Mouse (Mus musculus) brain, adult 2 months (tissue): ENCODE results near the gene Leap2.
"Not testable (repeated sequence)": the region's sequence is repeated elsewhere in the genome, so short reads cannot be mapped to it uniquely, and the experiment has no call there.

Experiments used
- DNase-seq: peaks from one replicate; pipeline ENCODE4 v3.0.0; 2011; ENCODE audit warnings: low read depth, low spot score

The Leap2 gene

DNA sequence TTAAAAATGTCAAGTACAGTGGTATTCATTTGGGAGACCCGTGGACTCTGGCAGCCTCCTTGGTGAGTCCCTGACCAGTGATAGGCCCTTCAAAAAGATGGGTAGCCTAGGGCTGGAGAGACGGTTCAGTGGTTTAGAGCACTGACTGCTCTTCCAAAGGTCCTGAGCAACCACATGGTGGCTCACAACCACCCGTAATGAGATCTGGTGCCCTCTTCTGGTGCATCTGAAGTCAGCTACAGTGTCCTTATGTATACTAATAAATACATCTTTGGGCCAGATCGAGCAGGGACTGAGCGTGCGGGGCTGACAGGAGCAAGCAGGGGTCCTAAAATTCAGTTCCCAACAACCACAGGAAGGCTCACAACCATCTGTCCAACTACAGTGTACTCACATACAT lies 20.9 kb upstream of the Leap2 start:
- no peak for DNase-seq

GRCm38 (mm10) chr11:53441921-53442320 lies 19.0 kb upstream of the Leap2 start:
- no peak for DNase-seq

- no peak for DNase-seq
Observed at GRCm38 (mm10) chr11:53436338-53436737, 13.4 kb upstream of the Leap2 start.

- DNase-seq = no peak
Observed at GRCm38 (mm10) chr11:53435504-53435903, 12.5 kb upstream of the Leap2 start.

DNA sequence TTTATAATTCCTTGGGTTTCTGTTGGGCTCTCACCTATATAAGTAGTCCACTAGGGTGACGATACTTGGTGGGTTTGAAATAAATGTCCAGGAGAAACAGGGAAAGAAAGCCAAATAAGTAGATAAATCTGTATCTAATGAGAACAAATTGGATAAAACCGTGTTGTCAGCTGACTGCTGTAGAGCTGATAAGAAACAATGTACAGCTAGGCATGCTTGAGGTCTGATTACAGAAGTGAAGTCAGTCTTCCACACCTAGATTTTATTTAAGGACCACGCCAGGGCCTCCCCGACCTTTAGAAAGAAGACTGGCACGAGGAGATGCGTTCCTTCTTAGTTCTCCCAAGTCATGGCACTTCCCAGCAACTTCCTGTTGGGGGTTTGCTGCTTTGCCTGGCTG lies 10.1 kb upstream of the Leap2 start:
- no peak for DNase-seq

DNA sequence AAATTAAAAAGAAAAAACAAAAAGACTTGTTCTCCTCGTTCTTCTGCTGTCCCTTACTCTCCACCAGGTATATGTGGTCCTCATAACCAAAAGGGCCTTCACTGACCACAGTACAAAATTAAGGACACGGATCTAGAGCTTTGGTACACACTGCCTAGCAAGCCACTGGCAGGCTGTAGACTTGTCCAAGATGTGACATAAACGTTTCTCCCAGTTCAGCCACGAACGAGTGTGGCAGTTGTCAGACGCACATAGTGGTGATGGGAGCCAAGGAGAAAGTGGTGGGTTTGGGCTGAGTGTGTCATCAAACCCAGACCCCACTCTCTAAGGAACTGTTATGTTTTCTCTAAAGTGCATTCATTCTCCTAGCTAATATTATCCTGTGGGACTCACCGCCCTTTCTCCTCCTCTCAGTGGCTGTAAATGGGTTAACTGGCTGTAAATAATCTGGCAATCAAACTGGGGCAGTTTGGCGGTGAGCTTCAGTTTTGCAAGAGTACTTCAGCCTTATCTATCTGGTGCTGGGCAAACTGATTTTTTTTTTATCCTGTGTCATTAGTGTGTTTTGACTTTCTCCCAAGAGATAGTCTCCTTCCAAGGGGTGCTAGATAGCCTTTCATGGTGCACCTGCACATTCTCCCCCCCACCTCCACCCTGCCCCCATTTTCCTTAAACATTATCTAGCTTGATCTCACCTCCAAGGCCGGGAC lies 8.5 kb upstream of the Leap2 start:
- DNase-seq = peak; percentile 27

- peak; percentile 100 for DNase-seq
Observed at GRCm38 (mm10) chr11:53430670-53431346, 7.8 kb upstream of the Leap2 start, which contains the start of the genes Uqcrq and Gdf9. Gene Uqcrq, minus strand, starts transcription at chr11:53430831. Gene Gdf9, plus strand, starts transcription at chr11:53431023.

- DNase-seq = no peak
Observed at GRCm38 (mm10) chr11:53430300-53430669, 7.3 kb upstream of the Leap2 start.

DNA sequence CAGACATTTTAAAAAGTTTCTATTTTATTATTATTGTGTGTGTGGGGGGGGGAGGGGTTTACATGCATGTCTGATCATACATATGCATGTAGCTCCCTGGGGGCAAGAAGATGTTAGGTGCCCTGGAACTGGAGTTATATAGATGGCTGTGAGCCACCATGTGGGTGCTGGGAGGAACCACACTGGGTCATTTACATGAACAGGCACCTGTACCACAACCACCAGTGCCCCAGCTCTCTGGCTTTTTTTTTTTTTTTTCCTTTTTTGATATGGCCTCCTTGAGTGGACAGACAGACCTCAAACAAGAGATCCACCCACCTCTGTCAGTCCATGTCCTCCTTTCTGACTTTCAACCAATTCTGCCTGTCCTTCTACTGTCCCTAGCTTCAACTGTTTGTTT lies 6.2 kb upstream of the Leap2 start:
- no peak for DNase-seq

GRCm38 (mm10) chr11:53428716-53429057 lies 5.7 kb upstream of the Leap2 start:
- no peak for DNase-seq

DNA sequence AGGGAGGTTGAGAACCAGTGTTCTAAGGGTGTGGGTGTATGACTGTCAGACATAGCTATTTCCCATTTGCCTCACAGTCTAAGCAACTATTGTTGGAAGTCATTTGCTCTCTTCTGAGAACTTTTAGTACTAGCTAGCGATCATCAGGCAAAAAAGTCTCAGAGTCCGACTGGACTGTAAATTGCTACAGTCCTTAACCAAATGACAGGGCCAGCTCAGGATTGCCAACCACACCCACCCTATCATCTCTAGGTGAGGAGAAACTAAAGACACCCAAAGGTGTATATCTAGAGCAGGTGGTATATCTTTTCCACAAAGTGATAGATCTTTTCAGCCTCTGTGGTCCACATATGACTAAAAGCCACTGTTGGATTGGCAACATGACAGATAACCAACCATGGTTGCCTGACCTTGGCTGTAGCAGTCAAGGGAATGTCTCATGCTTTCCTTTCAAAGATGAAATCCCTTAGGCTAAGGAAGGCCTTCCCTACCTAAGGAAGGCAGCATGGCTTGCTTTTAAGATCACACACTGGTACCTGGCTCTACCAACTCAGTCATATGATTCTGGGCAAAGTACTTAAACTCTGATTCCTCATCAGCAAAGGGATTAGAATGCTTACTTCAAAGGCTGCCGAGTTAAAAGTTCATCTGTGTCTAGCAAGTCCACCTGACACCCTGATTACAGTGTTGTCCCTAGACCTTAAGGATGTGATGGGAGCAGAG lies 5.2 kb upstream of the Leap2 start:
- DNase-seq = no peak

- not testable (repeated sequence) for DNase-seq
Observed at GRCm38 (mm10) chr11:53426914-53427313, 3.9 kb upstream of the Leap2 start.

DNA sequence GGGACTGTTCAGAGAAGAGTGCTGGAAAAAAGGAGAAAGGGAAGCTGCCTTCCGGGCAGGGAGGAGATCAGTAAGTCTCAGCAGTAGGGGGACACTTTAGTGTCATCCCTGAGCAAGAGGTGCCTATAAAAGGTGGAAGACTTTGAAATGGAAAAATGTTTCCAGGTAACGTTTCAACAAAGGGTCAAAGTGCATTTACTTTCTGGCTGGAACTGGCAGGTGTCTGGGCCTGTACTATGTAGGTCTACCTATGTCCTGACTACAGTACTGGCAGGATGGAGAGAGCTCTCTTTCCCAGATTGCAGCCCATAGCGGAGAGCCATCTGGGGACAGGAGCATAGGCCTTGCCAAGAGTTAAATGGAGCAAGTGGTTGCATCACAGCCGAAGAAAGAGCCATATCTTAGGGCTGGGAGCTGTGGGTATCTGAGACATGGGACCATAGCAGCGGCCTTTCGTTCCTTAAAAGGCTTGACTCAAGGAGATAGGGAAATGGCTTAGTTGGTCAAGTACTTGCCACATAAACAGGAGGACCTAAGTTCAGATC lies 2.8 kb upstream of the Leap2 start:
- DNase-seq = peak; percentile 39

DNA sequence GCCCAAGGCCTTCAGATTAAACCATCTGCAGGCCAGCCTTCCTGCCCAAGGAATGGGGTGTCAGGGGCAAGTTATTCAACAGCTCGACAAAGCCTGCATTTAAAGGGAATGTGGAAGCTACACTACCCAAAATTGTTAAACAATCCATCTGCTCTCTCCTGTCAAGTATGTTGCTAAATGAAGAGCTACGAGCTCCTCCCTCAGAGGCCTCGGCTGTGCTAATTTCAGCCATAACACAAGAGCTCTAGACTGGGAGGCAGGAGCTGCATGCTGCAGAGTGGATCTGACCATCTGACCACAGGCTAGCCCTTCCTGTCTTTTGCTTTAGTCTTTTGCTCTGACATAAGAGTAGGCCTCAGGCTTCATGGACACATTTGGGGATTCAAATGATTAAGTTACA lies 2.3 kb upstream of the Leap2 start:
- peak; percentile 65 for DNase-seq

DNA sequence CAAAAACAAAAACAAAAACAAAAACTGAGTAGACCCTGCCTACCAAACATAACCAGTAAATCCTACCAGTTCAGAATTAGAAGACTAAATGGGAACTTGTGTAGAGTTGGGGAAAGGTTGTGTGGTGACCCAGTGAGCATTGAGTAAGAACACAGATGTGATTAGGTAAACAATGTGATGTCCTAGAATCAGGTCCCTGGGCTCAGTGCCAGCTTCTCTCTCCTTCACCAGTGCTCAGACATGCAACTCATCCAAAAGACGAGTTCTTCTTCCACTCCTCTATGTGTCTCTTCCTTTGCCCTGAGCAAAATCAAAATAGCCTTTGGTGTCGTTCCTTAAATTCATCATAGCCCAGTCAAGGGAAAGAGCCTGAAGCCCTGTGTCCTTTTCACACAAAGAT lies 1.9 kb upstream of the Leap2 start:
- peak; percentile 29 for DNase-seq

DNA sequence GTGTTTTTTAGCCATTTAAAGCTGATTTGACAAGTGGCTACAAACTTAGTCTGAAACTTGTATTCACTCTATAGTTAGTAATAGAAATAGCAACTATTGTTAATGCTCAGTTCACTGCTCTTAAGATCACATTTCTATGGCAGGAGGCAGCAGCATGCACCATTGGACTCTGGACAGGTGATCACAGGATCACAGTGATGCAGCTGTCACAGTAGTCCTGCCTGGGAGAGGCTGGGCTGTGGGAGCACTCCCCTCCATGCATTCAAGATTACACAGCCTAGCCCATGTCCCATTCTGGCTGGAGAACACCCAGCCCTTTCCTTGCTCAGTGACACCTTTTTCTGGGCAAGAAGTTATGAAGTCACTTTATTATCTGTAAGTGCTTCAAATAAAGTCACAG lies 4.9 kb downstream of the Leap2 start:
- DNase-seq = no peak

- no peak for DNase-seq
Observed at GRCm38 (mm10) chr11:53413871-53414270, 9.1 kb downstream of the Leap2 start.

GRCm38 (mm10) chr11:53411738-53412137 lies 11.2 kb downstream of the Leap2 start:
- DNase-seq = peak; percentile 72

GRCm38 (mm10) chr11:53403638-53404037 lies 19.3 kb downstream of the Leap2 start:
- DNase-seq = no peak

DNA sequence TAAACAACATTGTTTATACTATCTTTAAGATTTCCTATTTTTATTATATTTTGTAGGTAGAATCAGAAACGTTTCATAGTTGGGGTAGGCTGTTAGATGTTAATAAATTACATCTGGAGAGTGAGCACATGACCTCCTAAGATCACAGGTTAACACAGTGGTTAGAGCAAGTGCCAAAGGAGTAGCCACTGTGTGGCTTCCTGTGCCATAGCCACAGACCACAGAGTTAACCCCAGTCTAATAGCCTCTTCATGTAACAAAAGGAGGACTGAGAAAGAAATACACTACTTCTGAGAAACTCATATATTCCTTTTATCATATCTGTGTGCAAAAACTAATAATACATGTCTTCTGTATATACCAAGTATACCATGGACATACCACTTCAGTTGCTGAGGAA lies 29.1 kb downstream of the Leap2 start:
- no peak for DNase-seq

DNA sequence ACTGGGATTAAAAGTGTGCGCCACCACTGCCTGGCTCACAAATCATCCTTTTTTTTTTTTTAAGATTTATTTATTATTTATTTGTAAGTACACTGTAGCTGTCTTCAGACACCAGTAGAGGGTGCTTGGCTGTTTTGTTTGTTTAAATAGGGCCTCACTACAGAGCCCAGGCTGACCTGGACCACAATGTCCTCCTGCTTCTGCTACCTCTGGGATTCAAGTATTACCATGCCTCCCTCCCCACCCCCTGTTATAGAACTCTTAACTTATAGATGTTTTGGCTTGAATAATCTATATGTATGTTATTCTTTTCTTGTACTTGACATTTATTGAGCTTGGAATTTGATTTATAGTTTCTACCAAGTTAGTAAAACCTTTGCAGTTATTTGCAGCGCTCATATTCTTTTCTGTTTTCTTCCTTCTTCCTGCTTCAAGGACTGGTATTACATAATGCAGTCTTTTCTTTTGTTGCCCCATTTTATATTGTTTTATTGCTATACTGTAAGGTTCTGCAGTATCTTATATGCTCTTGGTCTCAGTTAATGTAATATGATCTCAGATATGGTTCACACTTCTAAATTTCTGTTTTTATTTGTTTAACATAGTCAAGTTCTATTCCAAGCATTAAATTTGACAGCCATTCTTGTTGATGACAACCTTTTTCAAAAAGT lies 39.1 kb downstream of the Leap2 start:
- no peak for DNase-seq

GRCm38 (mm10) chr11:53378918-53379317 lies 44.1 kb downstream of the Leap2 start:
- no peak for DNase-seq
